Mouse (Mus musculus): ENCODE results near the gene Pgbd1.
"Not testable (repeated sequence)": the region's sequence is repeated elsewhere in the genome, so short reads cannot be mapped to it uniquely, and the experiment has no call there.

The Pgbd1 gene

GRCm38 (mm10) chr13:21417298-21418010, 23.4 kb downstream of the Pgbd1 start:
- intact Hi-C loops (cut with DNase I), result no loop called here

GRCm38 (mm10) chr13:21415750-21416149, 25.1 kb downstream of the Pgbd1 start:
- intact Hi-C loops (cut with DNase I), result no loop called here

- intact Hi-C loops (cut with DNase I), result no loop called here
These were observed 25.6 kb downstream of the Pgbd1 start for GRCm38 (mm10) chr13:21415266-21415665.

- intact Hi-C loops (cut with DNase I), result no loop called here
These were observed 26.3 kb downstream of the Pgbd1 start for GRCm38 (mm10) chr13:21414231-21415212.

GRCm38 (mm10) chr13:21408805-21409459, 31.9 kb downstream of the Pgbd1 start:
- intact Hi-C loops (cut with DNase I), result no loop called here

- intact Hi-C loops (cut with DNase I), result no loop called here
These were observed 32.7 kb downstream of the Pgbd1 start for GRCm38 (mm10) chr13:21407969-21408804.

- intact Hi-C loops (cut with DNase I), result no loop called here
These were observed 33.5 kb downstream of the Pgbd1 start for GRCm38 (mm10) chr13:21407341-21407740.

- intact Hi-C loops (cut with DNase I), result loop anchor here (5.0 kb wide), 2 partner anchors 36 to 49 kb away; partner anchors contain the start of gene Zscan26
These were observed 38.0 kb downstream of the Pgbd1 start for GRCm38 (mm10) chr13:21402848-21403247.

GRCm38 (mm10) chr13:21402287-21402846, 38.5 kb downstream of the Pgbd1 start, which contains the start of gene Zkscan3:
Gene Zkscan3 (minus strand): TSS chr13:21402755.
- intact Hi-C loops (cut with DNase I), result loop anchor here (5.0 kb wide), 2 partner anchors 35 to 50 kb away; partner anchors contain the start of gene Zscan26

GRCm38 (mm10) chr13:21401636-21402286, 39.1 kb downstream of the Pgbd1 start:
- intact Hi-C loops (cut with DNase I), result loop anchor here (5.0 kb wide), 2 partner anchors 34 to 51 kb away; partner anchors contain the start of gene Zscan26

- intact Hi-C loops (cut with DNase I), result loop anchor here (5.0 kb wide), 2 partner anchors 34 to 51 kb away; partner anchors contain the start of gene Zscan26
These were observed 39.7 kb downstream of the Pgbd1 start for GRCm38 (mm10) chr13:21401166-21401565.

GRCm38 (mm10) chr13:21397486-21397885, 43.4 kb downstream of the Pgbd1 start:
- intact Hi-C loops (cut with DNase I), result no loop called here

GRCm38 (mm10) chr13:21396048-21396447, 44.8 kb downstream of the Pgbd1 start:
- intact Hi-C loops (cut with DNase I), result not testable (repeated sequence)

- intact Hi-C loops (cut with DNase I), result no loop called here
These were observed 45.2 kb downstream of the Pgbd1 start for GRCm38 (mm10) chr13:21395623-21396022.

- intact Hi-C loops (cut with DNase I), result no loop called here
These were observed 45.6 kb downstream of the Pgbd1 start for GRCm38 (mm10) chr13:21395211-21395610.

- intact Hi-C loops (cut with DNase I), result no loop called here
These were observed 63.1 kb downstream of the Pgbd1 start for GRCm38 (mm10) chr13:21377773-21378172.

- intact Hi-C loops (cut with DNase I), result no loop called here
These were observed 68.2 kb downstream of the Pgbd1 start for GRCm38 (mm10) chr13:21372700-21373099.

All from adrenal gland (tissue).